Mouse (Mus musculus) gastrocnemius, adult 2 months (tissue): Measurements from ENCODE around the gene Cmtm8. TPM values are rescaled to one million over a fixed set of nuclear protein-coding genes. Genes with fewer than 3 reads are reported as not detected.

Experiments
- DNase-seq: peaks from one replicate; pipeline ENCODE4 v3.0.0; 2022
- H3K27ac ChIP-seq: fragments of 200-600 bp; 2 replicates; pipeline ENCODE4 v1.8.1; 2022; ENCODE audit warnings: mild to moderate bottlenecking
- H3K4me3 ChIP-seq: fragments of 200-600 bp; 2 replicates; pipeline ENCODE4 v1.8.1; 2022; ENCODE audit warnings: mild to moderate bottlenecking, moderate library complexity
- CTCF ChIP-seq: fragments of 200-600 bp; IDR thresholded peaks from 2 replicates; pipeline ENCODE4 v1.8.1; 2022; ENCODE audit warnings: antibody characterized with exemption, mild to moderate bottlenecking, moderate library complexity
- intact Hi-C: fragments of 180-260 bp; cut with DNase I; formaldehyde crosslinking; loops from one replicate; pipeline ENCODE4 v1.15.1; 2025
- long read RNA-seq, 2 experiments: library from polyadenylated mRNA; stranded (forward); transcript quantifications; one replicate each; pipeline ENCODE4 v2.0.0; 2021
- total RNA-seq, 2 experiments: library from RNA; stranded (reverse); gene quantifications; 2 replicates each; pipeline ENCODE4 v1.2.3; 2021

Cmtm8 gene
- 1 to 10 TPM; 2.0 to 2.1 TPM for total RNA-seq
- long read RNA-seq, experiment 1, partial matches to known transcripts: 0 of 1 reads
- long read RNA-seq, experiment 1, other reads (novel, unspliced or antisense): 1 of 1 reads
- long read RNA-seq, experiment 2: 0 reads

DNA sequence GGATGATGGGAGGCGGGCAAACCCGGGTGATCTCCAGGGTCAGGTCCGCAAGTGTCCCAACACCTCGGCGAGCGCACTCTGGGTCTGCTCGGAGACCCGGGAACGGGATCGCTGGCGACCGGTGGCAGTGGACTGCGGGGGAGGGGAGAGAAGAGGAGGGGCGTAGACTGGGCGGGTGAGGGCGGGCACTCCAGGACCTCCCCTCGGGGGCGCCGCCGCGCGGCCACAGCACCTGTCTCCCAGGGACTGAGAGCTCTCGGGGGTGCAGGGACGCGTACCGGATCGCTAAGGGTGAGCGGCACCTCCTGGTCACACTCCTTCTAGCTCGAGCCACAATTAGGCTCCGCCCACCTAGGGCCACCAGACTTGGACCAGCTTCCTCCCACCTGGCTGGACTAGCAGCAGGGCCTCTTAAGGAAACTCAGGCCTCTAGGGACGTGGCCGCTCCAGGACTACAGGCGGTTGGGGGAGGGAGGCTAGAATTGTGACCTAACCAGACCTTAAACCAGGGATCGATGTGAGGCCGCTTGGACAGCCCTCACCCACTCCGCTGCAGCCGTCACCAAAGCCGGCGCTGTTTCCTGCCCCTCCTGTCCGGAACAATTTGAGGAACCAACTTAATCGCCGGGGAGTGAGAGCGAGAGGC, at the start of gene Cmtm8:
TSS of gene Cmtm8 (minus strand) at position 140 of the 646 bp plus-strand sequence.
- H3K27ac ChIP-seq: peak within 1 kb of the TSS; percentile 78
- intact Hi-C loops: no loop called here
- DNase-seq: peak; percentile 85
- TF ChIP-seq CTCF: peak; percentile 21; the same call in 1 of the 2 replicates
- H3K4me3 ChIP-seq: peak within 1 kb of the TSS; percentile 93

GRCm38 (mm10) chr9:114892974-114893373, 49.0 kb upstream of the Cmtm8 start:
- TF ChIP-seq CTCF: no peak
- no peak for DNase-seq
- Histone ChIP-seq H3K27ac (no peak overlapping the region), H3K4me3 (no peak overlapping the region)
- intact Hi-C loops: no loop called here

- Histone ChIP-seq H3K4me3 (no peak overlapping the region), H3K27ac (no peak overlapping the region)
- no peak for TF ChIP-seq CTCF
- DNase-seq: no peak
- intact Hi-C loops: no loop called here
These were observed 46.4 kb upstream of the Cmtm8 start for GRCm38 (mm10) chr9:114890377-114890776.

DNA sequence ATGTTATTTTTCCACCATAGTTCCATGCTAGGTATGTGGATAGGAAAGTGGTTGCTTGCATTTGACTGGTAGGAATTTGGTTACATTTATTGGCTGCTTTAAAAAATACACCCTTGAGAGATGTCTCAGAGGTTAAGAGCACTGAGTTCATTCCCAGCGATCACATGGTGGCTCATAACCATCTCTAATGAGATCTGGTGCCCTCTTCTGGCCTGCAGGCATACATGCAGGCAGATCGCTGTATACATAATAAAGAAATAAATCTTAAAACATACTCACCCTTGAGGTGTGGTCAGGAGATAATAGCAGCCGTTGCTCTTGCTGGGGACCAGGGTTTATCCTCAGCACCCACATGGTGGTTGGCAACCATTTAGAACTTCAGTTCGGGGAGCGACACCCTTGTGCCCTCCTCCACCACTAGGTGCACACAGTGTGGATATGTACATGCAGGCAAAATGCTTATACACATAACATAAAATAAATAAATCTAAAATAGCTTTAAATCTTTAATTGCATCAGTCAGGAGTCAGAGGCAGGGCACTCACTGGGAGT, 45.0 kb upstream of the Cmtm8 start:
- no peak for DNase-seq
- intact Hi-C loops: no loop called here
- H3K4me3 ChIP-seq: no peak overlapping the region
- peak; percentile 36 for TF ChIP-seq CTCF
- H3K27ac ChIP-seq: no peak overlapping the region

- TF ChIP-seq CTCF: peak; percentile 57
- no peak overlapping the region for H3K27ac ChIP-seq
- no peak overlapping the region for H3K4me3 ChIP-seq
- no peak for DNase-seq
- intact Hi-C loops: loop anchor here (2.0 kb wide), 1 partner anchor 89 kb away; no protein-coding TSS in a partner anchor
These were observed 43.7 kb upstream of the Cmtm8 start for GRCm38 (mm10) chr9:114887699-114888098.

GRCm38 (mm10) chr9:114885991-114886662, 42.2 kb upstream of the Cmtm8 start:
- no peak for DNase-seq
- intact Hi-C loops: loop anchor here (2.0 kb wide), 1 partner anchor 87 kb away; no protein-coding TSS in a partner anchor
- H3K4me3 ChIP-seq: no peak overlapping the region
- H3K27ac ChIP-seq: no peak overlapping the region
- no peak for TF ChIP-seq CTCF

DNA sequence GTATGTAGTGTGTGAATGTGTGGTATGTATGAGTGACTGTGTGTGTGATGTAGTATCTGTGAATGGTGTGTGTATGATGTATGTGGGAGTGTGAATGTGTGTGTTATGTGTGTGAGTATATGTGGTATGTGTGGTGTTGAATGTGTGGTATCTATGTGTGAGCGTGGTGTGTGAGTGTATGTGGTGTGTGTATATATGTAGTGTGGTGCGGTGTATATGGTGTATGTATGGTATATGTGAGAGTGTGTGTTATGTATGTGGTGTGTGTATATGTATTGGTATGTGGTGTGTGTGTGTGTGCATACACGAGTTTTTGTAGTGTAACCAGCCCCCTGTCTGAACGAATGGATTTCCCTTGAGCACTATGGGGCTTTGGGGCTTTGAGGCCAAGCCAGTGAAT, 41.6 kb upstream of the Cmtm8 start:
- TF ChIP-seq CTCF: no peak
- intact Hi-C loops: no loop called here
- Histone ChIP-seq H3K27ac (no peak overlapping the region), H3K4me3 (no peak overlapping the region)
- DNase-seq: no peak

DNA sequence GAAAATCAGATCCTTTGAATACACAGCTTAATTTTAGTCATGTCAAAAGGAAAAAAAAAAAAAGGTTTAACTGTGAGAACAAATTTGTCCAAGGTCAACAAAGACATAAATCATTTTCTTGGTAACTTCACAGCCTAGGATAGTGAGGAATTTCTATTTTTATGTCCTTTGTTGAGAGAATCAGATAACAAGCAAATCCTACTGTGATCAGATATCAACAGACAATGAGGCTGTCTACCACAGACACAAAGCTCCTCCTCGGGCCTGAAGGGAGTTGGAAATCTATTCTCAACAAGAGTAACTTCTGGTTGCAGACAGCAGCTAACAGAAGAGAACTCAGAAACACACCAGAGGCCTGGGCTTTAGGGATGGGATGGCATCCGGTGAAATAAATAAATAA, 38.0 kb upstream of the Cmtm8 start:
- H3K27ac ChIP-seq: no peak overlapping the region
- DNase-seq: no peak
- H3K4me3 ChIP-seq: no peak overlapping the region
- intact Hi-C loops: no loop called here
- TF ChIP-seq CTCF: no peak

DNA sequence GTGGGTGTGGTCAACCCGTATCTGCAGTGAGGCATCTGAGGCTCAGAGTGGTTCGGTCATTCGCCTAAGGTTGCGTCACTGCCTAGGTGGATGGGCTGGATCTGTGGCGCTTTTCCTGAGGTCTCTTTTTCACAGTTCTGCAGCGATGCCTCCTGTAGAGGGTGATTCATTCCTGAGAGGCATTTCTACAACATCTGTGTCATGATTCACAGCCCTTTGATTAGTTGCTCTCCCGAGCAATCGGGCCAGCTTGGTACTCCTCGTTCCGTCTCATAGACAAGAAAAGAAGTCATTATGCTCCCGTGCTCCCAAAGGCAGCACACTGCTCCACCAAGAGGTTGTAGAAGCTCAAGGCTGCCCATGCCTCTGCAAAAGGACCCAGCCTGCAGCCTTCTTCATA, 11.4 kb upstream of the Cmtm8 start:
- Histone ChIP-seq H3K27ac (no peak overlapping the region), H3K4me3 (no peak overlapping the region)
- intact Hi-C loops: no loop called here
- peak; percentile 15; the same call in 1 of the 2 replicates for TF ChIP-seq CTCF
- DNase-seq: no peak

DNA sequence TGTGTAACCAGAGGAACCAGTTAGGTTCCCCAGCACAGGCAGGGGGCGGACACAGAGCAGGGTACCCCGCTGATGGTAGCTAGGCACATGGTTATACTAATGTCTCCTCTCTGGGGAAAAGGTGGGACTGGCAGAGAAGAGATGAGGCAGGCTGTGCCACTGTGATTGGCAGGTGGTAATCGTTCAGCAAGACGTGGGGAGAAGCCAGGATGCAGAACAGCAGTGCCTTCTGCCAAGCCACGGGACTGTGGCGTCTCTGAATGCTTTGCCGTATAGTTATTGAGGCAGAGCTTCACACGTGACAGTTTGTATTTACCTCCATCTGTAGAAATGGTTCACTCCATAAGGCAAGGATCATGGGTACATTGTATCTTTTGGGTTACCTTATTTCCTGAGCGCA, 10.7 kb upstream of the Cmtm8 start:
- Histone ChIP-seq H3K4me3 (no peak overlapping the region), H3K27ac (no peak overlapping the region)
- no peak for TF ChIP-seq CTCF
- no peak for DNase-seq
- intact Hi-C loops: no loop called here

DNA sequence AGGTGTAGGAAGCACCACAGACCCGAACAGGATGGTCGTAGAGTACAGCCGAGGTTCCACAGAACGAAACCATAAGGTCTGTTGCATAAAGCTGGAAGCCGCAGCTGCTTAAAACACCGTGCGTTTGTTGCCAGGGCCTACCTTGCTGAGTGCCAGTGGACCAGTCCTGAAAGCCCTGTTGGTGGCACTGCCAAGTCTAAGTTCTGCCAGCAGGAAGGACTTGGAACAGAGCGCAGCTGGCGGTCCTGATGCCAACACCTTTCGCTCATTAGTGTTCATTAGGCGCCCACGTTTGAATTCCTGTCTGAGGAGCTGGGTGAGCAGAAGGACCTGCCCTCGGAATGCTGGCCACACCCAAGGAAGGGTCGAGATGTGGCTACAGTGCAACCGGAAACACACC, 9.4 kb upstream of the Cmtm8 start:
- DNase-seq: no peak
- H3K4me3 ChIP-seq: no peak overlapping the region
- intact Hi-C loops: no loop called here
- TF ChIP-seq CTCF: no peak
- no peak overlapping the region for H3K27ac ChIP-seq

GRCm38 (mm10) chr9:114851419-114852190, 7.6 kb upstream of the Cmtm8 start:
- H3K4me3 ChIP-seq: no peak overlapping the region
- no peak overlapping the region for H3K27ac ChIP-seq
- TF ChIP-seq CTCF: no peak
- intact Hi-C loops: no loop called here
- no peak for DNase-seq
